Mouse (Mus musculus): ENCODE measurements around the gene Gm21833.
"Not testable (repeated sequence)": the region's sequence is repeated elsewhere in the genome, so short reads cannot be mapped to it uniquely, and the experiment has no call there.

The Gm21833 gene

DNA sequence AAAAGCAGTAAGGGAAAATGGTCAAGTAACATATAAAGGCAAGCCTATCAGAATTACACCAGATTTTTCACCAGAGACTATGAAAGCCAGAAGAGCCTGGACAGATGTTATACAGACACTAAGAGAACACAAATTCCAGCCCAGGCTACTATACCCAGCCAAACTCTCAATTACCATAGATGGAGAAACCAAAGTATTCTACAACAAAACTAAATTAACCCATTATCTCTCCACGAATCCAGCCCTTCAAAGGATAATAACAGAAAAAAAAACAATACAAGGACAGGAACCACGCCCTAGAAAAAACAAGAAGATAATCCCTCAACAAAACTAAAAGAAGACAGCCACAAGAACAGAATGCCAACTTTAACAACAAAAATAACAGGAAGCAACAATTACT, at the start of gene Gm21833:
Gene Gm21833, plus strand, starts transcription at position 301 of the 400 bp plus-strand sequence.
- not testable (repeated sequence) for DNase-seq (ENCODE audit: low spot score in 2 of 2)

DNA sequence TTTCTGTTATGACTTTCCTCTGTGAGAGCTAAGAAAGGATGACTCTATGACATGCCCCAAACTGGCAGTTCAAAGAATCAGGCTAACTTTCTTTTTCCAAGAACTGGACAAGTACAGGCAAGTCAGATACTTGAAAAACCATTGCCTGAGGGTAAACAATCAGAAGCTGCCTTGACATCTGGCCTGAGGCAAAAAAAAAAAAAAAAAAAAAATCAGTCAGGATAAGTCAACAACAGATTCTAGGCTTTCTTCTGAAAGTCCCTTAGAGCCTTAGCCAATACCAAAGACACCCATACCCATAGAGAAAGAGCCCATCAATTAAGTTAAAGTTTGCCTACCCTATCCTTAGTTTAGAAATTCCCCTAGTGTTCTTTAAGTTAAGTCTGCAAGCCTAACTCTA, 38.7 kb upstream of the Gm21833 start:
- DNase-seq (ENCODE audit: low spot score in 2 of 2), result no peak

DNA sequence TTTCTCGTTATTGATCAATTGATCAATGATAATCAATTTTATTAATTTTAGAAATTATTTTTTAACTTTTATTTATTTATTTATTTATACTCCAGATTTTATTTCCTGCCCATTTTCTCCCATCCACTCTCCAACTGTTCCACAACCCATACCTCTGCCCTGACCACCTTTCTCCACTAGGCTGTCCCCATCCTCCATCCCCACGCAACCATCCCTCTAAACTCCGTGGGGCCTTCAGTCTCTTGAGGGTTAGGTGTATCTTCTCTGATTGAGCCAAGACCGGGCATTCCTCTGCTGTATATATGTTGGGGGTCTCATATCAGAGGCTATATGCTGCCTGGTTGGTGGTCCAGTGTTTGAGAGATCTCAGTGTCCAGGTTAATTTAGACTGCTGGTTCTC, 31.7 kb upstream of the Gm21833 start:
- no peak for DNase-seq (ENCODE audit: low spot score in 2 of 2)

- no peak for DNase-seq (ENCODE audit: low spot score in 2 of 2)
These were observed 12.9 kb upstream of the Gm21833 start for GRCm38 (mm10) chr16:82815255-82815654.

- no peak for DNase-seq (ENCODE audit: low spot score in 2 of 2)
These were observed 11.6 kb upstream of the Gm21833 start for GRCm38 (mm10) chr16:82816615-82817014.

DNA sequence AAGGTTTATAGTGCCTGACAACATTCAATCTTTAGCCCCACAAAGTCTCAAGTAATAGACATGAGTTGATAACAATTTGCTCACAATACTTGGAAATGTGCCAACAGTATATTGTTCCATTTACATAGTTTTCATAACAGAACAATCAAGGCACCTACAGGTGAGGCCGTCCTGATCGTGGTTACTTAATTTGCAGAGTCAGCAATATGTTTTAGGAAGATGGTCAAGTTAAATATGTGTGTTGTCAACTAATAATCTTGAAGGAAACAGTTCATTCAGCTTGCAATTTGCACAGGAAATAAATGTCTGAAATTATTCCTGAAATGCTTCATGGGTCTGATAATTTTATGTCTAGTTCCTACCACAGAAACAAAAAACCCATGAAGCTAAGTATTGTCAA, 27.6 kb downstream of the Gm21833 start:
- no peak for DNase-seq (ENCODE audit: low spot score in 2 of 2)

DNA sequence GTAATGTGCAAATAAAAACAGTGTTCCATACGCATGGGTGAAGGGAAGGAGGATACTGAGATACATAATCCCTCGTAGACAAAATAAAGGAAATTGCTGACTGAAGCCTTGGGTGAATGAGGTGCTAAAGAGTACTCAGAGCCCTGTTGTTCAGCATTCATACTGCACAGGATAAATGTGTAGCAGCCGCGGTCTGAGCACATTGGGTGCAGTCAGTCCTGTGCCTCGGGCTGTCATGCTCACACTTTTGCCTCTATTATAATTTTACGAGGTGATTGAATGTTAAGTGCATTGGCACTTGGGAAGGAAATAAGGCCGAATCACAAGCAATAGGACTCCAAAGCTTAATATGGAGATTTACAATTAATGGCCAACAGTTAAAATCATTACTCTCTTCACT, 36.4 kb downstream of the Gm21833 start:
- DNase-seq (ENCODE audit: low spot score in 2 of 2), result no peak

All from urinary bladder, postnatal 36 days (tissue).